Mouse (Mus musculus) testis, adult 2 months (tissue): ENCODE data around the gene Glrx.

Source experiments
- CTCF ChIP-seq: fragments of 200-500 bp; IDR thresholded peaks from 2 replicates; pipeline ENCODE4 v1.5.1; 2012; ENCODE audit warnings: low read depth, mild to moderate bottlenecking, inconsistent platforms, low read length, moderate library complexity; ENCODE audit not compliant: control insufficient read depth, insufficient read depth, insufficient replicate concordance
- POLR2A ChIP-seq: fragments of 200-500 bp; IDR thresholded peaks from 2 replicates; pipeline ENCODE4 v1.6.1; 2012; ENCODE audit warnings: low read depth, mild to moderate bottlenecking, inconsistent platforms, low read length, moderate library complexity; ENCODE audit not compliant: control insufficient read depth

GRCm38 (mm10) chr13:75859264-75859844 lies 19.7 kb downstream of the Glrx start:
- TF ChIP-seq CTCF (no peak), POLR2A (no peak)
